Mouse (Mus musculus) macrophage (primary cell): ENCODE data around the gene Olfr1102. TPM values are rescaled to one million over a fixed set of nuclear protein-coding genes. Genes with fewer than 3 reads are reported as not detected.

Experiments
- H3K27ac ChIP-seq: fragments of 350-480 bp; formaldehyde crosslinking; 2 replicates; pipeline ENCODE4 v1.9.0; 2021
- H3K36me3 ChIP-seq: fragments of 350-480 bp; formaldehyde crosslinking; 2 replicates; pipeline ENCODE4 v1.9.0; 2021; ENCODE audit errors: inconsistent target
- H3K4me3 ChIP-seq: fragments of 350-480 bp; formaldehyde crosslinking; 2 replicates; pipeline ENCODE4 v1.9.0; 2021; ENCODE audit errors: inconsistent target
- H3K79me2 ChIP-seq: fragments of 350-480 bp; formaldehyde crosslinking; 2 replicates; pipeline ENCODE4 v1.9.0; 2021; ENCODE audit errors: inconsistent target
- WGBS: methylation state at CpG from one replicate; pipeline ENCODE4 v1.1.7; 2026; ENCODE audit warnings: inconsistent platforms; ENCODE audit not compliant: missing documents; 5-methylcytosine and 5-hydroxymethylcytosine counted together
- polyA plus RNA-seq: library from polyadenylated mRNA; stranded (reverse); fragments of 250-400 nt; gene quantifications from 3 replicates; pipeline ENCODE4 v1.2.4, GENCODE M21; 2018; ENCODE audit warnings: inconsistent platforms
- total RNA-seq, 78 experiments: library from RNA; depleted of rRNA; stranded (reverse); fragments of 250-400 nt; gene quantifications; 1 replicate in 9 of 78; 2 replicates in 24 of 78; 3 replicates in 43 of 78; 4 replicates in 2 of 78; pipeline ENCODE4 v1.2.4; 2018; ENCODE audit warnings: inconsistent platforms in 56 of 78

Gene Olfr1102
- total RNA-seq (2018; cell fraction: chromatin; rRNA removed) = not detected
- not detected for total RNA-seq (2018; cell fraction: cytosol; rRNA removed)
- not detected for total RNA-seq (2018; cell fraction: nucleus; rRNA removed)
- polyA plus RNA-seq = not detected in 3 replicates

- no peak within 1 kb of the TSS for H3K27ac ChIP-seq
- no peaks in the 10 kb centered on the region for H3K36me3 ChIP-seq
- H3K4me3 ChIP-seq = no peak within 1 kb of the TSS
- H3K79me2 ChIP-seq = no peaks in the 10 kb centered on the region
Measured at GRCm38 (mm10) chr2:86998098-86998497, at the start of gene Olfr1102. Gene Olfr1102, plus strand, starts transcription at chr2:86998398.

- H3K36me3 ChIP-seq = no peaks in the 10 kb centered on the region
- H3K4me3 ChIP-seq = no peak within 1 kb of the TSS
- H3K27ac ChIP-seq = no peak within 1 kb of the TSS
- H3K79me2 ChIP-seq = no peaks in the 10 kb centered on the region
- 100% methylated on average over 1 of the region's 1 CpGs for WGBS
Measured at GRCm38 (mm10) chr2:86960593-86960992, 37.6 kb upstream of the Olfr1102 start, which contains the start of gene Olfr1099. Gene Olfr1099, minus strand, starts transcription at chr2:86960693.

- no peak within 1 kb of the TSS for H3K27ac ChIP-seq
- WGBS = 68% methylated on average over 3 of the region's 3 CpGs
- H3K36me3 ChIP-seq = no peaks in the 10 kb centered on the region
- H3K79me2 ChIP-seq = no peaks in the 10 kb centered on the region
- no peak within 1 kb of the TSS for H3K4me3 ChIP-seq
Measured at GRCm38 (mm10) chr2:86979854-86980253, 18.3 kb upstream of the Olfr1102 start, which contains the start of gene Olfr1100. Gene Olfr1100, minus strand, starts transcription at chr2:86979954.

GRCm38 (mm10) chr2:86991121-86991520 lies 7.1 kb upstream of the Olfr1102 start, which contains the start of gene Olfr1101:
Gene Olfr1101, minus strand, starts transcription at chr2:86991221.
- Histone ChIP-seq H3K4me3 (no peak within 1 kb of the TSS), H3K79me2 (no peaks in the 10 kb centered on the region), H3K36me3 (no peaks in the 10 kb centered on the region), H3K27ac (no peak within 1 kb of the TSS)
- WGBS = 76% methylated on average over 3 of the region's 3 CpGs

- 83% methylated on average over 1 of the region's 1 CpGs for WGBS
- Histone ChIP-seq H3K79me2 (no peaks in the 10 kb centered on the region), H3K4me3 (no peak within 1 kb of the TSS), H3K36me3 (no peaks in the 10 kb centered on the region), H3K27ac (no peak within 1 kb of the TSS)
Measured at GRCm38 (mm10) chr2:87026980-87027379, 28.8 kb downstream of the Olfr1102 start, which contains the start of gene Olfr1104. Gene Olfr1104, minus strand, starts transcription at chr2:87027080.

GRCm38 (mm10) chr2:87036431-87036830 lies 38.2 kb downstream of the Olfr1102 start, which contains the start of gene Olfr1105:
Gene Olfr1105, minus strand, starts transcription at chr2:87036531.
- no peak within 1 kb of the TSS for H3K4me3 ChIP-seq
- H3K27ac ChIP-seq = no peak within 1 kb of the TSS
- no peaks in the 10 kb centered on the region for H3K36me3 ChIP-seq
- no peaks in the 10 kb centered on the region for H3K79me2 ChIP-seq

GRCm38 (mm10) chr2:87052173-87052572 lies 54.0 kb downstream of the Olfr1102 start, which contains the start of gene Olfr1106:
Gene Olfr1106, minus strand, starts transcription at chr2:87052273.
- Histone ChIP-seq H3K79me2 (no peaks in the 10 kb centered on the region), H3K4me3 (no peak within 1 kb of the TSS), H3K27ac (no peak within 1 kb of the TSS), H3K36me3 (no peaks in the 10 kb centered on the region)
- 71% methylated on average over 1 of the region's 1 CpGs for WGBS

Other genes with a start within 250 kb of the Olfr1102 start
- gene Olfr1090, start 239.4 kb upstream of the Olfr1102 start, polyA plus RNA-seq = not detected in 3 replicates
- gene Olfr1093, start 215.9 kb upstream of the Olfr1102 start, polyA plus RNA-seq = not detected in 3 replicates
- gene Olfr141, start 188.4 kb upstream of the Olfr1102 start, polyA plus RNA-seq = not detected in 3 replicates
- gene Olfr1094, start 173.7 kb upstream of the Olfr1102 start, polyA plus RNA-seq = not detected in 3 replicates
- not detected in 3 replicates for gene Olfr1095, start 146.7 kb upstream of the Olfr1102 start, polyA plus RNA-seq
- not detected in 3 replicates for gene Gm13723, start 123.6 kb upstream of the Olfr1102 start, polyA plus RNA-seq
- not detected in 3 replicates for gene Olfr1097, start 106.2 kb upstream of the Olfr1102 start, polyA plus RNA-seq
- not detected in 3 replicates for gene Olfr1098, start 73.9 kb upstream of the Olfr1102 start, polyA plus RNA-seq
- not detected in 3 replicates for gene Olfr1099, start 37.7 kb upstream of the Olfr1102 start, polyA plus RNA-seq
- not detected in 3 replicates for gene Olfr1100, start 18.4 kb upstream of the Olfr1102 start, polyA plus RNA-seq
- gene Olfr1101, start 7.2 kb upstream of the Olfr1102 start, polyA plus RNA-seq = not detected in 3 replicates
- gene Olfr1104, start 28.7 kb downstream of the Olfr1102 start, polyA plus RNA-seq = not detected in 3 replicates
- gene Olfr1105, start 38.1 kb downstream of the Olfr1102 start, polyA plus RNA-seq = not detected in 3 replicates
- not detected in 3 replicates for gene Olfr1106, start 53.9 kb downstream of the Olfr1102 start, polyA plus RNA-seq
- gene Olfr1107, start 77.4 kb downstream of the Olfr1102 start, polyA plus RNA-seq = not detected in 3 replicates
- gene Olfr1109, start 97.6 kb downstream of the Olfr1102 start, polyA plus RNA-seq = not detected in 3 replicates
- not detected in 3 replicates for gene Olfr259, start 116.2 kb downstream of the Olfr1102 start, polyA plus RNA-seq
- not detected in 3 replicates for gene Olfr1110, start 141.9 kb downstream of the Olfr1102 start, polyA plus RNA-seq
- gene Olfr1111, start 154.2 kb downstream of the Olfr1102 start, polyA plus RNA-seq = not detected in 3 replicates
- gene Olfr1112, start 189.4 kb downstream of the Olfr1102 start, polyA plus RNA-seq = not detected in 3 replicates
- not detected in 3 replicates for gene Olfr1113, start 210.6 kb downstream of the Olfr1102 start, polyA plus RNA-seq
- not detected in 3 replicates for gene Olfr1115, start 249.6 kb downstream of the Olfr1102 start, polyA plus RNA-seq